Mouse (Mus musculus) lung, embryonic 16.5 days (tissue): ENCODE results near the gene Ehmt1. TPM values are rescaled to one million over a fixed set of nuclear protein-coding genes. Genes with fewer than 3 reads are reported as not detected.

Experiments
- ATAC-seq: fragments of 200-750 bp; cut with Nextera tagmentation; 2 replicates; pipeline ENCODE4 v1.8.0; 2017; ENCODE audit warnings: low read depth, mild to moderate bottlenecking, moderate library complexity
- H3K27ac ChIP-seq: fragments of 300-500 bp; sonication (generic); 2 replicates; pipeline ENCODE4 v1.5.1; 2014; ENCODE audit warnings: mild to moderate bottlenecking, control low read depth, low read length
- H3K27me3 ChIP-seq: fragments of 300-500 bp; sonication (generic); 2 replicates; pipeline ENCODE4 v1.6.1; 2014; ENCODE audit warnings: low read depth, low read length, mixed read lengths; ENCODE audit not compliant: control insufficient read depth, insufficient read depth
- H3K36me3 ChIP-seq: fragments of 300-500 bp; sonication (generic); 2 replicates; pipeline ENCODE4 v1.6.1; 2014; ENCODE audit warnings: low read length; ENCODE audit not compliant: control insufficient read depth, insufficient read depth
- H3K4me1 ChIP-seq: fragments of 300-500 bp; sonication (generic); replicated peaks from 2 replicates; pipeline ENCODE4 v1.6.1; 2014; ENCODE audit warnings: low read length, mixed read lengths; ENCODE audit not compliant: control insufficient read depth, insufficient read depth
- H3K4me2 ChIP-seq: fragments of 300-500 bp; sonication (generic); 2 replicates; pipeline ENCODE4 v1.6.1; 2014; ENCODE audit warnings: low read depth, low read length, control low read depth
- H3K4me3 ChIP-seq: fragments of 300-500 bp; sonication (generic); 2 replicates; pipeline ENCODE4 v1.5.1; 2014; ENCODE audit warnings: mild to moderate bottlenecking, low read length, control low read depth
- H3K9ac ChIP-seq: fragments of 300-500 bp; sonication (generic); 2 replicates; pipeline ENCODE4 v1.6.1; 2014; ENCODE audit warnings: low read length, control low read depth
- H3K9me3 ChIP-seq: fragments of 300-500 bp; sonication (generic); 2 replicates; pipeline ENCODE4 v1.6.1; 2016; ENCODE audit warnings: low read length; ENCODE audit not compliant: control insufficient read depth
- WGBS: fragments of 180-500 bp; shearing (Covaris S2); extraction: QIAGEN DNeasy Blood & Tissue Kit; methylation state at CpG from one replicate; pipeline ENCODE4 v1.1.7; 2014; 5-methylcytosine and 5-hydroxymethylcytosine counted together
- polyA plus RNA-seq: library from polyadenylated mRNA; unstranded; fragments of >200 nt; fragmentation: Nextera tagmentation; extraction: Ambion mirVana; gene quantifications from 2 replicates; pipeline ENCODE4 v1.2.1, GENCODE M21; 2015

Ehmt1 gene
- polyA plus RNA-seq, 1 experiment from 2014 or later = 73.6 TPM

- Histone ChIP-seq H3K27ac (no peak overlapping the region), H3K36me3 (no peaks in the 10 kb centered on the region), H3K27me3 (no peaks in the 10 kb centered on the region), H3K4me2 (no peak overlapping the region), H3K4me1 (peaks cover 5% of the 10 kb centered on the region; the same call in 1 of the 2 replicates), H3K4me3 (no peak overlapping the region), H3K9ac (no peak overlapping the region), H3K9me3 (no peaks in the 10 kb centered on the region)
- no peak for ATAC-seq
- WGBS = 93% methylated on average over 2 of the region's 2 CpGs
These were observed 20.1 kb downstream of the Ehmt1 start for GRCm38 (mm10) chr2:24899292-24899691.

- Histone ChIP-seq H3K4me2 (no peak overlapping the region), H3K9ac (no peak overlapping the region), H3K9me3 (no peaks in the 10 kb centered on the region), H3K27me3 (no peaks in the 10 kb centered on the region), H3K36me3 (no peaks in the 10 kb centered on the region), H3K4me1 (peaks cover 5% of the 10 kb centered on the region; the same call in 1 of the 2 replicates), H3K4me3 (no peak overlapping the region), H3K27ac (no peak overlapping the region)
- no peak for ATAC-seq
- WGBS = 62% methylated on average over 4 of the region's 4 CpGs
These were observed 22.7 kb downstream of the Ehmt1 start for GRCm38 (mm10) chr2:24896761-24897160.

GRCm38 (mm10) chr2:24894211-24894610 lies 25.2 kb downstream of the Ehmt1 start:
- no peak overlapping the region for H3K4me3 ChIP-seq
- H3K4me2 ChIP-seq = no peak overlapping the region
- no peak overlapping the region for H3K9ac ChIP-seq
- no peak overlapping the region for H3K27ac ChIP-seq
- no peaks in the 10 kb centered on the region for H3K36me3 ChIP-seq
- WGBS = 96% methylated on average over 1 of the region's 1 CpGs
- no peaks in the 10 kb centered on the region for H3K9me3 ChIP-seq
- no peaks in the 10 kb centered on the region for H3K4me1 ChIP-seq
- ATAC-seq = no peak
- H3K27me3 ChIP-seq = no peaks in the 10 kb centered on the region

- no peak overlapping the region for H3K9ac ChIP-seq
- no peak overlapping the region for H3K27ac ChIP-seq
- no peaks in the 10 kb centered on the region for H3K4me1 ChIP-seq
- H3K9me3 ChIP-seq = no peaks in the 10 kb centered on the region
- ATAC-seq = no peak
- no peaks in the 10 kb centered on the region for H3K27me3 ChIP-seq
- no peak overlapping the region for H3K4me3 ChIP-seq
- WGBS = 84% methylated on average over 5 of the region's 5 CpGs
- no peaks in the 10 kb centered on the region for H3K36me3 ChIP-seq
- H3K4me2 ChIP-seq = no peak overlapping the region
These were observed 27.1 kb downstream of the Ehmt1 start for GRCm38 (mm10) chr2:24892318-24892717.

GRCm38 (mm10) chr2:24890541-24891447 lies 28.6 kb downstream of the Ehmt1 start:
- Histone ChIP-seq H3K36me3 (peaks cover 5% of the 10 kb centered on the region; the same call in 1 of the 2 replicates), H3K4me3 (no peak overlapping the region), H3K27me3 (no peaks in the 10 kb centered on the region), H3K9ac (no peak overlapping the region), H3K4me2 (no peak overlapping the region), H3K27ac (no peak overlapping the region), H3K4me1 (no peaks in the 10 kb centered on the region), H3K9me3 (no peaks in the 10 kb centered on the region)
- 62% methylated on average over 6 of the region's 6 CpGs for WGBS
- no peak for ATAC-seq

- Histone ChIP-seq H3K9me3 (no peaks in the 10 kb centered on the region), H3K4me2 (no peak overlapping the region), H3K27me3 (no peaks in the 10 kb centered on the region), H3K27ac (no peak overlapping the region), H3K36me3 (peaks cover 7% of the 10 kb centered on the region; the same call in 1 of the 2 replicates), H3K4me1 (no peaks in the 10 kb centered on the region), H3K9ac (no peak overlapping the region), H3K4me3 (no peak overlapping the region)
- WGBS = 81% methylated on average over 5 of the region's 5 CpGs
- 0 out of 2 replicates have a peak, but pooled peaks have one; percentile 23 for ATAC-seq
These were observed 30.5 kb downstream of the Ehmt1 start for GRCm38 (mm10) chr2:24888895-24889294.

GRCm38 (mm10) chr2:24880686-24881085 lies 38.7 kb downstream of the Ehmt1 start:
- Histone ChIP-seq H3K4me1 (no peaks in the 10 kb centered on the region), H3K4me3 (no peak overlapping the region), H3K9ac (no peak overlapping the region), H3K27me3 (no peaks in the 10 kb centered on the region), H3K4me2 (no peak overlapping the region), H3K27ac (no peak overlapping the region), H3K9me3 (no peaks in the 10 kb centered on the region), H3K36me3 (peaks cover 14% of the 10 kb centered on the region)
- ATAC-seq = no peak
- WGBS = 84% methylated on average over 2 of the region's 2 CpGs

- no peak overlapping the region for H3K4me3 ChIP-seq
- H3K4me2 ChIP-seq = no peak overlapping the region
- no peak overlapping the region for H3K9ac ChIP-seq
- 100% methylated on average over 1 of the region's 1 CpGs for WGBS
- no peak for ATAC-seq
- H3K9me3 ChIP-seq = no peaks in the 10 kb centered on the region
- H3K27me3 ChIP-seq = no peaks in the 10 kb centered on the region
- no peak overlapping the region for H3K27ac ChIP-seq
- H3K36me3 ChIP-seq = peaks cover 23% of the 10 kb centered on the region
- no peaks in the 10 kb centered on the region for H3K4me1 ChIP-seq
These were observed 48.5 kb downstream of the Ehmt1 start for GRCm38 (mm10) chr2:24870952-24871351.

GRCm38 (mm10) chr2:24863010-24863409 lies 56.4 kb downstream of the Ehmt1 start:
- Histone ChIP-seq H3K4me2 (no peak overlapping the region), H3K9me3 (no peaks in the 10 kb centered on the region), H3K4me1 (no peaks in the 10 kb centered on the region), H3K9ac (no peak overlapping the region), H3K4me3 (no peak overlapping the region), H3K36me3 (peaks cover 22% of the 10 kb centered on the region), H3K27ac (no peak overlapping the region), H3K27me3 (no peaks in the 10 kb centered on the region)
- ATAC-seq = no peak
- 84% methylated on average over 8 of the region's 8 CpGs for WGBS
